Mouse (Mus musculus) brain, embryonic 14.5 days (tissue): ENCODE measurements around the gene Gpc6.

Experiments used
- CTCF ChIP-seq: fragments of 200-500 bp; IDR thresholded peaks from 2 replicates; pipeline ENCODE4 v1.5.1; 2012; ENCODE audit warnings: inconsistent platforms, mild to moderate bottlenecking, moderate library complexity, borderline replicate concordance; ENCODE audit not compliant: insufficient read depth, insufficient read length; ENCODE audit errors: extremely low read depth
- POLR2A ChIP-seq: fragments of 200-500 bp; IDR thresholded peaks from 2 replicates; pipeline ENCODE4 v1.6.1; 2012; ENCODE audit warnings: mild to moderate bottlenecking, inconsistent platforms, borderline replicate concordance; ENCODE audit not compliant: poor library complexity, insufficient read depth, insufficient read length, severe bottlenecking; ENCODE audit errors: extremely low read depth

- TF ChIP-seq CTCF (no peak), POLR2A (no peak)
These were observed 892.1 kb downstream of the Gpc6 start for GRCm38 (mm10) chr14:117817196-117817595.
